44 mouse cellular contexts compared by ENCODE assay signal in genomic region chr12:75364416-75364815, GRCm38 (mm10). TPM values are rescaled to one million over a fixed set of nuclear protein-coding genes. Genes with fewer than 3 reads are reported as not detected.
"Had no signal": no experiment of that assay in that cellular context is flagged by ENCODE, and none has a peak within 500 bp of the region (broad histone marks: within the 10 kb centered on the region; RNA-seq: fewer than 3 reads in every experiment).

No protein-coding gene starts in this region.

- H3K27me3 ChIP-seq: limb, embryonic 12.5 days; limb, embryonic 13.5 days; limb, embryonic 15.5 days; liver, embryonic 12.5 days; liver, embryonic 13.5 days; liver, embryonic 15.5 days; lung, embryonic 15.5 days; megakaryocyte, embryonic 14.5 days; midbrain, embryonic 12.5 days; midbrain, embryonic 15.5 days had no signal

- H3K27ac ChIP-seq: left cerebral cortex, adult 2 months; limb, embryonic 10.5 days; limb, embryonic 12.5 days; limb, embryonic 13.5 days; limb, embryonic 15.5 days; liver, embryonic 12.5 days; liver, embryonic 13.5 days; liver, embryonic 14.5 days; liver, embryonic 15.5 days; lung, embryonic 15.5 days; macrophage; midbrain, embryonic 10.5 days; midbrain, embryonic 12.5 days; midbrain, embryonic 15.5 days had no signal

- H3K4me3 ChIP-seq: left cerebral cortex, adult 2 months; limb, embryonic 10.5 days; limb, embryonic 12.5 days; limb, embryonic 13.5 days; limb, embryonic 15.5 days; liver, embryonic 12.5 days; liver, embryonic 13.5 days; liver, embryonic 15.5 days; lung, embryonic 15.5 days; megakaryocyte, embryonic 14.5 days; midbrain, embryonic 10.5 days; midbrain, embryonic 12.5 days; midbrain, embryonic 15.5 days; myocyte had no signal

- H3K9ac ChIP-seq: limb, embryonic 12.5 days; limb, embryonic 13.5 days; limb, embryonic 15.5 days; liver, embryonic 12.5 days; liver, embryonic 13.5 days; liver, embryonic 14.5 days; liver, embryonic 15.5 days; liver, postnatal 0 days; lung, embryonic 14.5 days; lung, embryonic 15.5 days; midbrain, embryonic 12.5 days; midbrain, embryonic 15.5 days had no signal

- H3K9me3 ChIP-seq: limb, embryonic 10.5 days; limb, embryonic 12.5 days; limb, embryonic 13.5 days; limb, embryonic 15.5 days; liver, embryonic 12.5 days; liver, embryonic 13.5 days; liver, embryonic 15.5 days; lung, embryonic 15.5 days; midbrain, embryonic 10.5 days; midbrain, embryonic 12.5 days; midbrain, embryonic 15.5 days had no signal

- H3K36me3 ChIP-seq: limb, embryonic 10.5 days; limb, embryonic 12.5 days; limb, embryonic 15.5 days; liver, embryonic 12.5 days; liver, embryonic 13.5 days; liver, embryonic 15.5 days; lung, embryonic 15.5 days; midbrain, embryonic 10.5 days; midbrain, embryonic 12.5 days; midbrain, embryonic 15.5 days had no signal

- H3K4me1 ChIP-seq: limb, embryonic 10.5 days; liver, embryonic 12.5 days; liver, embryonic 13.5 days; liver, embryonic 15.5 days; megakaryocyte, embryonic 14.5 days; midbrain, embryonic 10.5 days; midbrain, embryonic 12.5 days; midbrain, embryonic 15.5 days had no signal

- H3K4me2 ChIP-seq: limb, embryonic 12.5 days; limb, embryonic 13.5 days; limb, embryonic 15.5 days; liver, embryonic 11.5 days; liver, embryonic 12.5 days; liver, embryonic 13.5 days; liver, embryonic 15.5 days; lung, embryonic 14.5 days; lung, embryonic 15.5 days; midbrain, embryonic 12.5 days; midbrain, embryonic 15.5 days had no signal

- DNase-seq: left cerebral cortex, postnatal 4 days; liver; liver, embryonic 13.5 days; liver, postnatal 0 days; lung, adult 2 months; lung, embryonic 14.5 days; lung, postnatal 10 days; lung, postnatal 14 days; lung, postnatal 36 days; lung, postnatal 4 days; midbrain, embryonic 14.5 days had no signal

- ATAC-seq: liver, embryonic 12.5 days; liver, postnatal 0 days; lung, postnatal 0 days; midbrain, embryonic 15.5 days; midbrain, embryonic 16.5 days had no signal

RNA-seq across cellular contexts. Expression of gene Gphb5, which starts 52.2 kb away (rescaled TPM):
- total RNA-seq: left cerebral cortex, adult 2 months; left cerebral cortex, adult 8-10 months; left cerebral cortex, postnatal 10 days; left cerebral cortex, postnatal 14 days; left cerebral cortex, postnatal 25 days; left cerebral cortex, postnatal 36 days; left cerebral cortex, postnatal 4 days; liver, adult 2 months; megakaryocyte progenitor cell, adult 5-6 weeks; megakaryocyte, adult 5-6 weeks; megakaryocyte-erythroid progenitor cell, adult 5-6 weeks; midbrain, postnatal 0 days; monocyte, adult 5-6 weeks had no signal
- polyA plus RNA-seq: limb, embryonic 10.5 days; limb, embryonic 11.5 days; limb, embryonic 12.5 days; limb, embryonic 13.5 days; limb, embryonic 14.5 days; limb, embryonic 15.5 days; liver, adult 2 months; liver, embryonic 11.5 days; liver, embryonic 12.5 days; liver, embryonic 13.5 days; liver, embryonic 14.5 days; liver, embryonic 15.5 days; liver, embryonic 16.5 days; liver, postnatal 0 days; lung, adult 2 months; lung, embryonic 14.5 days; lung, embryonic 15.5 days; lung, postnatal 0 days; macrophage; midbrain, embryonic 10.5 days; midbrain, embryonic 14.5 days; midbrain, embryonic 15.5 days; midbrain, embryonic 16.5 days; midbrain, postnatal 0 days; myocyte; neural tube, embryonic 11.5 days had no signal

RNA-seq across cellular contexts. Expression of gene Rhoj, which starts 56.3 kb away (rescaled TPM):
- total RNA-seq: megakaryocyte-erythroid progenitor cell, adult 5-6 weeks had no signal
